Mouse (Mus musculus): ENCODE results near the gene Zcchc24.
A peak's percentile ranks its signal among the peaks of the same experiment; 100 is the strongest.
"Not testable (repeated sequence)": the region's sequence is repeated elsewhere in the genome, so short reads cannot be mapped to it uniquely, and the experiment has no call there.

The Zcchc24 gene

DNA sequence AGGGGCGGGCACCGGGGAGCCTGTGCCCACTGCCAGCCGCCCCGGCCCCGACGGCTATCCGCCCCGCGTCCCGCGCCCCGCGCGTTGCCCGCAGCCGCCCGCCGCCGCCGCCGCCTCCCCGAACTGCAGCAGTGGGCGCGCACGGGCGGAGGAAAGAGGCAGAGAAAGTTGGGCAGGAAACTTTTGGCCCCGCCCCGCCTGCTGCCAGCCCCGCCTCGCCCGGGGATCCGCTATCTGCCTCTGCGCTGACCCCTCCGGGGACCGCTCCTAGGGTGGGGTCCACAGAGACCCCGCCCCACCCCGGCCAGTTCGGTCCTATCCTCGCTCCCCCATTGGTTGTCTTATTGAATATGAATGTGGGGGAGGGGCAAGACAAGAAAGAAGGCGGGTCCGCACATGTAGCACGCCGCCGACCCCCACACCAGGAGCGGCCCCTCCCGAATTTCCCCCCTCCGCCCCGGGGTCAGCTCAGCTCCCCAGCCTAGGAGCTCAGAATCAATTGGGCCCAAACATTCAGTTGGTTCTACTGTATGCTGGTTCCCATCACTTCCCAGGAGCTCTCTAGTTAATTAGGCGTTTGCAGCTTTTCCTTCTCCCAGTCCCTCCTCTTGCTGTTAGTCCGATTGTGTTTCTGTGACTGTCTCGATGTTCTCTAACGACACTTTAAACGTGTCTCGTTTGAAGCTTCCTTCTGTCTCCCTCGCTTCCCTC is at the start of gene Zcchc24:
TSS of gene Zcchc24 (minus strand) at position 125 of the 711 bp plus-strand sequence.
- DNase-seq, result peak; percentile 65

DNA sequence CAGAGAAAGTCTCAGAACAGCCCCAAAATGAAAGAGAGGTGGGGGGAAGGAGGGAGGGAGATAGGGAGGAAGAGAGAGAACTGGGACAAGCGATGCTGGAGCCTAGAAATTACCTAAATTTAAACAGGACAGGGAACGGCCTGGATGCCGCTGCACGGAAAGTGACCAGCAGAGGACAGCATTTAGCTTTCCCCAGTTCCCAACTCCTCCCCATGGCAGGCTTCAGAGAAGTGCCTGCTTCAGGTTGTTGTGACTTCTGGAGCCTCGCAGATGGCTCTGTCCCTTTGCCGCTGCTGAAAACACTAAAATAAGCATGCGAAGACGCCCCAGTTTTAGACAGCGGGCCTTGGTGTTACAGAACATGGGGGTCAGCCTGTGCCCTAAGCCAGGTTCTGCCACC is 47.6 kb upstream of the Zcchc24 start:
- DNase-seq, result peak; percentile 66

DNA sequence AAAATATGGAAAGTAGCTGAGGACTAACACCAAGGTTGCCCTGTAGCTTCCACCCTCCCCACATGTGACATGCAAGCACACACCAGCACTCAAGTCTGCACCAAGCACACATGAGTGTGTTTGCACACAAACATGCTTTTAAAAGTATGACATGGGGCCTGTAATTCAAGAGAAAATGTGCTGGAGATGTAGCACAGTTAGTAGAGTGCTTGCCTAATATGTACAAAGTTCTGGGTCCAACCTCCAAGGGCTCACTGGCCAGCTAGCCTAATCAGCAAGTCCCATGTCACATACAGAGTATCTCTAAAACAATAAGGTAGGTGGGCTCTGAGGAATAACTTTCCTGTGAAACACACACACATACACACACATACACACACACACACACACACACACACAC is 45.3 kb upstream of the Zcchc24 start:
- DNase-seq, result no peak

DNA sequence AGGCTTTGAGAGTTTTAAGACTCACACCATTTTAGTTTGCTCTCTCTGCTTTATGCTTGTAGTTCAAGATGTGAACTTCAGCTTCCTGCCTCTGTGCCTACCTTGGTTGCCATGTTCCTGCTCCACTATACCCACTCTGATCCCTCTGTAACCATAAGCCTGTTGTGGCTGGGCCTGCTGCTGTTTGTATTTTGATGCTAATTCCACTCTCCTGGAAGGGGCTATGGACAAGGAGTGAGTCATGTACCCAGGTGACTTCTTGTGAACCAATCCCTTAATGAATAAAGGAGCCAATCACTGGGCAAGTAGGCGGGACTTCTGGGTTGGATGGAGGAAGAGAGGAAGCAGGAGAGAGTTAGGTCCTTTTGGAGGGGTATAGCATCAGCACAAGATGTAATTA is 42.2 kb upstream of the Zcchc24 start:
- DNase-seq, result not testable (repeated sequence)

DNA sequence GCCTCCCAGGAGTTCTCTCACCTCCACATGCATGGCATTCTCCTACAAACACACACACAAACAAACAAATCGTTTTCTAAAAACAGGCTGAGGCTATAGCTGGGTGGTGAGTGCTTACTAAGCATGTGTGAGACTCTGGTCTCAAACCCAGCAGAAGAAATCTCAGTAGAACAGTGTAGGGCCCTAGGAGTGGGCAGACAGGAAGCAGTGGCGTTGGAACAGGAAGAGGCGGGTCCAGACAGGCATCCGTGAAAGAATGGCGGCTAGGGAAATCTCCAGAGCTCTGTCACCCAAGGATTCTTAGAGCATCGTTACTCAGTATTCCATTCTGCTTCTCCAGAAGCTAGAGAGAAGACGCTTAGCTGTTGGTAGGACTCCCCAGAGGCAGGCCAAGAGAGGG is 37.7 kb upstream of the Zcchc24 start:
- DNase-seq, result no peak

DNA sequence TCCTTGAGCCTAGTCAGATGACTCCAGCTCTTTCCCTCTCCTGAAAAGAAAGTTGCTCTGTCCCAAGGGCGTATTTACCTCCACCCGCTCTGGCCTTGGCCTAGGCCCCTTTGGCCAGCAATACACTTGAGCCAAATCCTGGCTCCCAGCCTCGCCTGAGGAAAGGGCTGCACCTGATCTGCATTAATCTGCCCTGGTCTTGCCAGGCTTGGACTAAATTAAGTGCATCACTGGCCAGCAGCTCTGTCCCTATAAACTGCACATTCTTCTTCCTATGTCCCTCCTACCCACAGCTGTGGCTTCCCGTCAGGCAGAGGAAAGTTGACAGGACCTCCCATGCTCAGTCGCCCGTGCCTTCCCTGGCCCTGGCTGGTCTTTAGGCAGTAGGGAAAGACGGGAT is 37.0 kb upstream of the Zcchc24 start:
- peak; percentile 25 for DNase-seq

DNA sequence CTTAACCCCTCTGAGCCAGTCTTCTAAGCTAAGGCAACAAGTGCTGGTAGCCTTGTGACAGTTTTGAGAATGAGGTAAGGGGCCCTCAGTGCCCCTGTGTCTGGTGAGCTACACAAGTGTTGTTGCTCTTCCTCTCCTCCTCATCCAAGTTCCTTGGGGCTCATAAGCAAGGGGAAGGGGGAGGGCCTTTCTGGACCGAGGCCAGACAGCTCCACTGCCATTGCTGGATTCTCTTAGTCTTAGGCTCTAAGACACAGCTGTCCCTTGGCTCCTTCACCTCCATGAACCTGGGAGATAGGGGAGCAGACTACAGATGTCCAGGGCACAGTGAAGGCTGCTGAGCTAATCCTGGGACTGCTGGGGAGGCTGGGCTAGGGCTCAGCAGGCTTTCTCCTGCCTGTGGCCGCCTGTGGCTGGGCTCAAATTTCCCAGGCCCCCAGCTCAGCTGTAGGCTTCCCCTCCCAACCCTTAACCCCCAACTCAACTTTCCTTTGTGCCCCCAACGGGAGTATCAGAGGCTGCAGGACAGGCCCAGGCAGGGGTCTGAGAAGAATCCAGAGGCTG is 34.5 kb upstream of the Zcchc24 start:
- DNase-seq, result no peak

DNA sequence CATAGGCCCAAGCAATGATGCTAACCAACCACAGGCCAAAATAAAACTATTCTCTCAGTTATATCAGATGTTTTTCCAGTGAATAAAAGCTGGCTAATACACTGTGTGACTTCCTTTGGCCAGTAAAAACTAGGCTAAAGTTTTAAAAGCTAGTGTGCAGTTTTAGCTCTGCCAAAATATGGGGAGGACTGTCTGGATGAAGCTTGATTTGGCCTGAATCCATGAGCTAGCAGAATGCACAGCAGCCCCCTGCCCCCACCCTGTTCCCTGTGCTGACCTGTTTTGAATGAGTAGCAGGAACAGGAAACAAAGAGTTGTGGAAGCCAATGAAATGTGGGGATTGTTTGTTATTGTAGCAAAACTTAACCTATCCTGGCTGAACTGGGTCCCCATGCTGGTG is 33.7 kb upstream of the Zcchc24 start:
- DNase-seq, result no peak

DNA sequence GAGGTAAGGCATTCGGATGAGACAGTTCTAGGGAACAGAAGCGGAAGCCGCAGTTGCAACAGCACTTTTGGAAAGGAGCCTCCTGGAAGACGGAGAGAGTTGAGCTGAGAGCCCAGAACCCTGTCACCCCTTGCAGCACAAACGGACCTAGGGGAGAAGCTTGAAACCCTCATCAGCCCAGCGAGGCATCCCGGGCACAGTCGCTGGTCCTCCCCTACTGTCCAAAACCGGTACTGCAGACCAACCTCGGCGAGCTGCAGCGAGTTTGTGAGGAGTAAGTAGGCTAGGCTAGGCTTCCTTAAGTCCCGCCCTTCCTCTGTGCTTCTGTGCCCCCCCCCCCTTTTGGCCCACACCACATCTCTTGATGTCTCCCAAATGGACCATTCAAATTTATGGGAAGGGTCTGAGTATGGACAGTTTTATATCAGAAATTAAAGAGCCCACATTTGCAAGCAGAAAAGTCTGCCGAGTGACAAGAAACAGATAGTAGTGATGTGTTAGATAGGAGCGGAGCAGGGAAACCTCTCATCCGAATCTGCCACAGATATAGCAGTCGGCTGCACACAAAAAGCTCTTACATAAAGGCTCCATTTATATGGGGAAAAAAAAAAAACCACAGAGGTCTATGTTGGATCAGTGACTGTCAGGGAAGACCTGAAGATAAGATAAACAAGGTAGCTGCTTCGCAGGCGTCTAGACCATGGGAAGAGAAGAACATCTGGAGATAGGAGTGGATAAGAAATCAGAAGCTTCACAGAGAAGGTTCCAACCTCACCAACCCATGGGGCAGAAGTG is 31.5 kb upstream of the Zcchc24 start:
- peak; percentile 65 for DNase-seq

DNA sequence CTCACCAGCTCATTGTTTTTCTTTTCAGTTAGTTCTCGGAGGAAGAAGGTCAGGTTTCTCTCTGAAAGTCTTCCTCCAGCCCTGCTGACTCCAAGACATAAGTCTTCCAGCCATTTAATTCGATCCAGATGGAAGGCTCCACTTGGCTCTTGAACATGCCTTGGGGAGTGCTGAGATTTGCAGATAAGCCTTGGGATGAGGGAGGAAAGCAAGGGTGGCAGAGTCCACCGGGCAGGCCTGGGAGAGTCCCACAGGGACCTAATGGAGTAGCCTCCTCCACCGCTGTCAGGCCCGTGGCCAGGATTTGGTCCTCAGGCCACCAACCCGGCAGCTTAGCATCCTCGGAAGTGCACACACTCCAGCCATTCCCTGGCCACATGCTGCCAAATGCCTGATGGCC is 27.8 kb upstream of the Zcchc24 start:
- DNase-seq, result no peak

DNA sequence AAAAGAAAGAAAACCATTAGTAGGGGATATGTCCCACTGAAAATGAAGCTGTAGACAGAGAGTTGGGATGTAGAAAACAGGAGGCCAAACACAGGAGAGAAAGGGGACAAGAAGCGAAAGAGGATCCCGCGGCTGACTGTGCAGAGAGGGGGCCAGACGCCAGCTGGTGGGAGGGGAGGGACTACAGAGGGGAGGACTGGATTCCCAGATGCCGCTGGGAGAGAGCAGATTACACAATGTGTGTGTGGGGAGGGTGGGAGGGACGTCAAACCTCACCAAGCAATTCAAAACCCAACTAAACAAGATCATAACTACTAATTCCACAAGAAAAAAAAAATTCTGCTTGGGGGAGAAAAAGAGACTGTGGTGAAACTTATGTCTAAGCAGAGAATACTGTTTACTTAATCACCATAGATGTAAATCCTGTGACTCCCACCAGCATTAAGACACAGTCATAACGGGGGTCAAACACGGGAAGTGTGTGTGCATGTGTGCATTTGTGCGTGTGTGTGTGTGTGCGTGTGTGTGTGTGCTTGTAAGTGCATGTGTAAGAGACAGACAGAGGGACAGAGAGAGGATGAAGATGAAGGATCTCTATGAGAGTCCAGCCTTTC is 26.8 kb upstream of the Zcchc24 start:
- no peak for DNase-seq

DNA sequence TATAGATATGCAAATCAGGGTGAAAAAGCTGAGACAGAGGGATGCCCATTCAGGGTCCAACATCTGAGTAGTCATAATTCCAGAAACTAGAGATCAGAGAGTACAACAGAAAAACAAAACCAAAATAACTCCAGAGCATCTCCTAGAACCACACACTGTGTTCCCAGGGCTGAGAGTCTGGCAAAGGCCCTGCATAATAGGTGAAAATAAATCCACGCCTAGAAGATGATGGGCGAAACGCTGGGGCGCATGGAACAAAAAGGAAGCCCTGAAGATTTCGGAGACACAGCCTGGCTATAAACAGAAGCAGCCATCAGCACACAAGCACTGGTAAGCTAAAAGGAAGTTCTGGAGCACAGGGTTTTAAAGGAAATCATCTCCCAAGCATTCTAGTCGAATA is 26.2 kb upstream of the Zcchc24 start:
- DNase-seq, result no peak

DNA sequence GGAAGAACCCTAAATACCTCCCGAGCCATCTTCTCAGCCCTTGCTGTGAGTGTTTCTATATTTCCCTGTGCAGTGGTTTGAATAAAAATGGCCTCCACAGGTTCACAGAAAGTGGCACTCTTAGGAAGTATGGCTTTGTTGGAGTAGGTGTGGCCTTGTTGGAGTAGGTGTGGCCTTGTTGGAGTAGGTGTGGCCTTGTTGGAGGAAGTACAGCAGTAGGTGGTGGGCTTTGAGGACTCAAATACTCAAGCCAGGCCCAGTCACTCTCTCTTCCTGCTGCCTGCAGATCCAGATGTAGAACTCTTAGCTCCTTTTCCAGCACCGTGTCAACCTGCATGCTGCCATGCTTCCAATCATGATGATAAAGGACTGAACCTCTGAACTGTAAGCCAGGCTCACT is 25.5 kb upstream of the Zcchc24 start:
- DNase-seq, result no peak

DNA sequence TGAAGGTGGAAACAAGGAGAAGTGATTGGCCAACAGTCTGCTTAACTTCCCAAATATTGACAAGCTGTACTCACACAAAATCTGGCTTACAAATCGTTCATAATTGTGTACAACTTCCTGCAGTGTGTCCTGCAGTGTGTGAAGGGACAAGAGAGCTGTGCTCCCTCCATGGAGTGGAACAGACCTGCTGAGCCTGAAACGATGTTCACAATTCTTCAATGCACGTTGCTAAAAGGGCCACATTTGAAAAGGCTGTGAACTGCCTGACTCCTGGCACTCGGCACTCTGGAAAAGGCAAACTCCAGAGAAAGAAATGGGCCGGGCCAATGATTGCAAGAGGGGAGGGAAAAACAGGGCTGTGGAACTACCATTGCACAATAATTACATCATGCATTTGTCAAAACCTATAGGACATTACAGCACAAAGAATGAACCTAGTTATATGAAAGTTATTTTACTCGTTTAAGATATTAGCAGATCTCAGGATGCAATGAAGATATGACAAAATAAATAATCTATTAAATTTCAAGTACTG is 22.0 kb upstream of the Zcchc24 start:
- no peak for DNase-seq

DNA sequence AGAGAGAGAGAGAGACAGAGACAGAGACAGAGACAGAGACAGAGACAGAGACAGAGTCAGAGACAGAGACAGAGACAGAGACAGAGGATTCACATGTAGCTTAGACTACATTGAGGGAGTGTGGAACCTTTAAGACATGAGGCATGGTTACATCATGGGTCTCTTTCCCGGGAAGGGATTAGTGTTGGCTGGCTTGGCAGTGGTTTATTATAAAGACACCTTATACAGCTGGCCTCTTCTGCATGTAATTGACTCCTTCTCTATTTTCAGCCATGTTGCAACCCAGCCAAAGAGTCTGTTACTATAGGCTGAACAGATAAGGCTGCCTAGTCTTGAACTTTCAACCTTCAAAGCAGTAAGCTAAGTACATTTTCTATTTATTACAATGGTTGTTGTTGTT is 21.1 kb upstream of the Zcchc24 start:
- no peak for DNase-seq

DNA sequence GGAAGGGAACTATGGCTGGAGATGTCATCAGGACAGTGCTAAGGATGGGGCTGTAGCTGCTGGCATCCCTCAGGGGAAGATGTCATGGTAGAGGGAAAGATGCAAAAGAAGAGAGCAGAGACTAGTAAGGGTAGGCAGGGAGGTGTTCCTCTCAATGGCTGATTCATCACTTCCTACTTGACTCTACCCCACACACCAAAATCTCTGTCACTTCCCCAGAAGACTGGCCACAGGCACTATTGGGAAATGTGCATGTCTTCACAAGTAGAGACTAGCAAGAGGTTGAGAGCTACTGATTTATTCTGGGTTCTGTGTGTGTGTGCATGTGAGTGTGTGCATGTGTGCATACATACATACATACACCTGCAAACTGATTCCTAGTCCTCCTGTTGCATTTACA is 20.4 kb upstream of the Zcchc24 start:
- DNase-seq, result no peak

DNA sequence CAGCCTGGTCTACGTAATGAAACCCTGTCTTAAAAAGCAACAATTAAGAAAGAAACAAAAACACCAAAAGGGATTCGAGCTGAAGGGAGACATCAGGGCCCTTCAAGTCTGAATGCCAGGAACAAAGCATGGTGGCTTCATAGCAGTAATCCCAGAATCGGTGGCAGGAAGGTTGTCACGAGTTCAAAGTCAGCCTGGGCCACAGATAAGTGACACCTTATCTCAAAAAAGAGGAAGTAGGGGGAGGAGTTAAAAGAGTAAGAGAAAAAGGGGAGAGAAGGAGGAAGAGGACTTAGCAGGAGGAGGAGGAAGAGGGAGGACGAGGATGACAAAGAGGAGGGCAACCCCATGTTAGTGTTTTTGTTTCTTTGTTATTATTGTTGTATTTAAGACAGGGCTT is 19.4 kb upstream of the Zcchc24 start:
- DNase-seq, result no peak

DNA sequence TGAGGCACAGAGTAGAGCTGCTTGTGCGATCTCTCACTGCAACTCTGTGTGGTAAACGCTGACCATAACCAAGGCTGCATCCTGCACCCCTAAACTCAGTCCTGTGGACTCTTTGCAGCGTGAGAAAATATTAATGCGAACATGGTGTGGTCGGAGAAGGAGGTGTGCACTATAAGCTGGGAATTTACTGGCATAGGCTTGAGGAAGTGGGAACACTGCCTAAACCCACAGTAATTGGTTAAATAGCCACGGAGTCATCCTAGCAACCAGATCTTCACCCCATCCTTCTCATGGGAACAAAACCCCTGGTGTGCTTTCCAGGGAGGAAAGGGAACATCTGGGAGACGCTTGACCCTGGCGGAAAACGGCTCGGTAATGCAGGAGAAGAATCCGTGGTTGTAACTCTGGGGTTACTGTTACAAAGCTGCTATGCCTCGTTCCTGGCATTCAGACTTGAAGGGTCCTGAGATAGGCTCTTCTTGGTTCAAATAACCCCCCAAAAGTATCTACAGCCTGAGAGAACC is 18.6 kb upstream of the Zcchc24 start:
- DNase-seq, result no peak

DNA sequence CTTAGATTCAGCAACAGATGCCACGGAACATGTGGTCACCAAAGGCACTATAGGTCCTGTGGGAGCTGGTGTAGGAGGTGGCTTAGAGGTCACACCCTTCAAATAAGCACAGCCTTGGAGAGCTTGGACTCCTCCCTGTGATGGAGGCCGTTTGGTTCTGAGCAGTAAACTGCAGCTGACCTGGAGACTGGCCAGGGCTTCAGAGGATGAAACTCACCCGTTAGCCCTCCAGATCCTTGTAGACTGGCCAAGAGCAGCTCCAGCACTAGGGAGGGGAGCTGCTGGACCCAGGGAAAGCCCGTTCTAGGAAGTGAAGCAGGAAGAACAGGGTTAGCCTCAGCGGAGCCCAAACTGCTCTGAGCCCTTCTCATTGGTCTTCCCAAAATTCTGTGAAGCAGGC is 18.1 kb upstream of the Zcchc24 start:
- DNase-seq, result no peak

DNA sequence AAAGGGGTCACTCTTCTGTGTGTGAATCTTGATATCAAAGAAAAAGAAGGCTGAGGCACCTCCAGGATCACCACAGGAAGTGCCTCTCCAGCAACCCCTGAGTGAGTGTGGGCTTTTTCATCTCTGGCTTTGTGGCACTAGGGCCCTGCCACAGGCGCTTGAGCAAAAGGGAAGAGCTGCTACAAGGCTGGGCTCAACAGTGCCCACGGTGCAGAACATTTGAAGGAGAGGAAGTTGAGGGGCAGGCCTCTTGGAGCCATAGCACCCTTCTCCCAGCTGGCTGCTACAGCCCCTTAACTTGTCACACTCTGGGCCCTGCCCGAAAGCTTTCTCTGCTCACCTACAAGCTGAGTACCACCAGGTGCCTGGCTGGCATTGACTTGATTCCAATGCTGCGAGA is 16.4 kb upstream of the Zcchc24 start:
- DNase-seq, result no peak

DNA sequence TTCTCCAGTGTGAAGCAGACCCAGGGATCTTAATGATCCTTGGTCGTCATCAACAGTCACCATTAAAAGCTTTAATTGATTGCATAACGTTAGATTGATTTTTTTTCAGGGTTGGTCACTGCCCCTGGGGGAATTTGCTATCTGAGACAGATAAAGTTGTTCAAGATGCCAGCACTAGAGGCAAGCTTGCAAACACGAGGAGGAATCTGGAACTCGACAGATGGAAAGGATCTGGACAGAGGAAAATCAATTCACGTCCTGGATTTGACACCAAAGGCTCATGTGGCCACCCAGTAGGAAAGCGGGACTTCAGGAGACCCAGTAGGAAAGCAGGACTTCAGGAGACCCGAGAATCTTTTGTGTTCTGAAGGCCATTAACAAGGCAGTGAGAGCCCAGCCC is 14.4 kb upstream of the Zcchc24 start:
- no peak for DNase-seq

DNA sequence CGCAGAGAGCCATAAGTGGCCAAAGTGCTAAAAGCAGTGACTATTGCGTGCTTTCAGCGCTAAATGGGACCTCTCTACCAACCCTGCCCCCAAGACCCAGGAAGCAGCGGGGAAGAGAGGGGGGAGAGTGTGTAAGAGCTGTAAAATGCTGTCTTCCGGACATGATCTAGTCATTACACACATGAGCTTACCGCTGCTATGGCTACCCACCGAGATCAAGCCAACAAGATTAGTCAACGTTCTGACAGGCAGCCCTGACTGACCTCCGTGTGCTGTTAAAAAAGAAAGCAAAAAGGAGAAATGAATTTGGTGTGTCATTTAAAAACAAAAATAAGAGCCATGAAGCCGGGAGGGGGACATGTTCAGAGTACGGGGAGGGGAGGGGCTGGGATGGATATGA is 11.8 kb upstream of the Zcchc24 start:
- no peak for DNase-seq

DNA sequence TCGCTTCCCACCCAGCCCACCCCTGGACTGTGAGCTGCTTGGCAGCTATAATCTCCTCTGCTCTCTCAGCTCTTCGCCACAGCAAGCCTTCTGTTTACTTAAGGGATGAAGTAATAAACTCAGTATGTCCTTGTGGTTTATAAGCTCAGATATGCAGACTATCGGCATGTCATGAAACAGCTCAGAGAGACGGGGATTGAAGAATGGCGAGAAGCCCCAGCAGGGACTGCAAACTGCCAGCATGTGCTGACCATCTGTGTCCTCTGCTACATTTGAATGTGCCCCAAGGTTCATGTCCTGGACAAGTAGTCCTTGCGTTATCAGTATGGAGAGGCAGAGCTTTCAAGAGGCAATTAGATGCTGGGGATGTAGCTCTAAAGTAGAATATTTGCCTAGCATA is 7.5 kb upstream of the Zcchc24 start:
- DNase-seq, result no peak
